Mouse (Mus musculus): ENCODE measurements at regions not wholly inside any gene's neighbourhood (a gene's known extent, or its start where the extent isn't known, plus 50 kb on each side); places are given as distances from the start of the nearest gene placed in this dataset.

- no peak for TF ChIP-seq POLR2A (IDR thresholded peaks at IDR 0.05; ENCODE audit: control insufficient read depth, low read depth, low read length)
- no peak for TF ChIP-seq CTCF (IDR thresholded peaks at IDR 0.05; ENCODE audit: control insufficient read depth, insufficient read depth, insufficient replicate concordance, low read depth, low read length)
Measured at GRCm38 (mm10) chr11:117597754-117598153, 56.3 kb upstream of the Tnrc6c start.
